Mouse (Mus musculus) bone marrow, adult 2 months (tissue): ENCODE data around the gene Olfr373. TPM values are rescaled to one million over a fixed set of nuclear protein-coding genes. Genes with fewer than 3 reads are reported as not detected.
"Not testable (repeated sequence)": the region's sequence is repeated elsewhere in the genome, so short reads cannot be mapped to it uniquely, and the experiment has no call there.

ENCODE experiments used
- H3K27ac ChIP-seq: fragments of 200-500 bp; 2 replicates; pipeline ENCODE4 v1.5.1; 2012; ENCODE audit warnings: low read depth, mild to moderate bottlenecking, control low read depth, inconsistent platforms, low read length; ENCODE audit not compliant: control insufficient read depth, poor library complexity, insufficient read depth
- H3K4me1 ChIP-seq: fragments of 200-500 bp; 2 replicates; pipeline ENCODE4 v1.6.1; 2011; ENCODE audit warnings: low read length; ENCODE audit not compliant: control insufficient read depth, insufficient read depth
- H3K4me3 ChIP-seq: fragments of 200-500 bp; replicated peaks from 2 replicates; pipeline ENCODE3; 2011; ENCODE audit warnings: mild to moderate bottlenecking, low read depth, low read length, control low read depth; ENCODE audit not compliant: control insufficient read depth
- CTCF ChIP-seq: fragments of 200-500 bp; IDR thresholded peaks from 2 replicates; pipeline ENCODE4 v1.5.1; 2011; ENCODE audit warnings: low read length, control low read depth; ENCODE audit not compliant: control insufficient read depth, insufficient read depth
- POLR2A ChIP-seq: fragments of 200-500 bp; IDR thresholded peaks from 2 replicates; pipeline ENCODE4 v1.6.1; 2011; ENCODE audit warnings: low read depth, mild to moderate bottlenecking, control low read depth, low read length, borderline replicate concordance; ENCODE audit not compliant: control insufficient read depth
- WGBS: fragments of 180-500 bp; shearing (Covaris S2); methylation state at CpG from one replicate; pipeline ENCODE4 v1.1.7; 2018; 5-methylcytosine and 5-hydroxymethylcytosine counted together
- polyA plus RNA-seq: library from polyadenylated mRNA; stranded (reverse); fragments of >200 nt; gene quantifications from 2 replicates; pipeline ENCODE4 v1.2.4, GENCODE M21; 2011; ENCODE audit warnings: low replicate concordance; ENCODE audit not compliant: missing spikeins, insufficient read depth, insufficient read length

The Olfr373 gene
- polyA plus RNA-seq, result not detected in 2 replicates

GRCm38 (mm10) chr8:72082877-72083276 lies at the start of gene Olfr373:
Gene Olfr373 (plus strand): TSS chr8:72083177.
- H3K4me1 ChIP-seq, H3K4me3 ChIP-seq: not testable (repeated sequence)

GRCm38 (mm10) chr8:72040918-72041317 lies 42.1 kb upstream of the Olfr373 start, which contains the start of gene Olfr372:
Gene Olfr372 (plus strand): TSS chr8:72041218.
- H3K27ac ChIP-seq, H3K4me1 ChIP-seq, H3K4me3 ChIP-seq: not testable (repeated sequence)
- WGBS, result 83% methylated on average over 4 of the region's 4 CpGs

More at GRCm38 (mm10) chr8:72082877-72083276, at the start of gene Olfr373:
- H3K27ac ChIP-seq, result not testable (repeated sequence)

- TF ChIP-seq CTCF (no peak), POLR2A (no peak)
- 34% methylated on average over 1 of the region's 1 CpGs for WGBS
- Histone ChIP-seq H3K27ac (peak overlapping the region; percentile 56; the same call in 1 of the 2 replicates), H3K4me1 (0 out of 2 replicates have a peak, but pooled peaks cover 1% of the 10 kb centered on the region), H3K4me3 (no peak overlapping the region)
Measured at GRCm38 (mm10) chr8:72042493-72042892, 40.5 kb upstream of the Olfr373 start.

GRCm38 (mm10) chr8:72054633-72055032 lies 28.3 kb upstream of the Olfr373 start:
- H3K4me3 ChIP-seq, result not testable (repeated sequence)

GRCm38 (mm10) chr8:72057643-72058042 lies 25.3 kb upstream of the Olfr373 start:
- 68% methylated on average over 3 of the region's 4 CpGs for WGBS
- not testable (repeated sequence) for H3K27ac ChIP-seq, H3K4me3 ChIP-seq, H3K4me1 ChIP-seq

More at GRCm38 (mm10) chr8:72054633-72055032, 28.3 kb upstream of the Olfr373 start:
- H3K27ac ChIP-seq, H3K4me1 ChIP-seq: not testable (repeated sequence)

- 40% methylated on average over 1 of the region's 1 CpGs for WGBS
- peak overlapping the region; percentile 84 for H3K27ac ChIP-seq
- H3K4me1 ChIP-seq, H3K4me3 ChIP-seq: not testable (repeated sequence)
Measured at GRCm38 (mm10) chr8:72066819-72067399, 16.1 kb upstream of the Olfr373 start.

GRCm38 (mm10) chr8:72084744-72085143 lies 1.8 kb downstream of the Olfr373 start:
- no peak overlapping the region for H3K4me3 ChIP-seq
- 0 out of 2 replicates have a peak, but pooled peaks cover 1% of the 10 kb centered on the region for H3K4me1 ChIP-seq
- H3K27ac ChIP-seq, result no peak overlapping the region
- TF ChIP-seq POLR2A, result no peak
- TF ChIP-seq CTCF, result no peak
- WGBS, result 6% methylated on average over 5 of the region's 5 CpGs

GRCm38 (mm10) chr8:72087611-72088010 lies 4.6 kb downstream of the Olfr373 start:
- H3K27ac ChIP-seq, H3K4me1 ChIP-seq, H3K4me3 ChIP-seq: not testable (repeated sequence)
- WGBS, result 82% methylated on average over 3 of the region's 3 CpGs
- peak; percentile 12; the same call in 1 of the 2 replicates for TF ChIP-seq CTCF

- not testable (repeated sequence) for H3K4me1 ChIP-seq, H3K4me3 ChIP-seq, H3K27ac ChIP-seq
Measured at GRCm38 (mm10) chr8:72096721-72097120, 13.7 kb downstream of the Olfr373 start.

GRCm38 (mm10) chr8:72099377-72100103 lies 16.6 kb downstream of the Olfr373 start:
- 71% methylated on average over 6 of the region's 7 CpGs for WGBS
- not testable (repeated sequence) for H3K27ac ChIP-seq, H3K4me3 ChIP-seq, H3K4me1 ChIP-seq
